Mouse (Mus musculus): ENCODE measurements at regions not wholly inside any gene's neighbourhood (a gene's known extent, or its start where the extent isn't known, plus 50 kb on each side); places are given as distances from the start of the nearest gene placed in this dataset.

DNA sequence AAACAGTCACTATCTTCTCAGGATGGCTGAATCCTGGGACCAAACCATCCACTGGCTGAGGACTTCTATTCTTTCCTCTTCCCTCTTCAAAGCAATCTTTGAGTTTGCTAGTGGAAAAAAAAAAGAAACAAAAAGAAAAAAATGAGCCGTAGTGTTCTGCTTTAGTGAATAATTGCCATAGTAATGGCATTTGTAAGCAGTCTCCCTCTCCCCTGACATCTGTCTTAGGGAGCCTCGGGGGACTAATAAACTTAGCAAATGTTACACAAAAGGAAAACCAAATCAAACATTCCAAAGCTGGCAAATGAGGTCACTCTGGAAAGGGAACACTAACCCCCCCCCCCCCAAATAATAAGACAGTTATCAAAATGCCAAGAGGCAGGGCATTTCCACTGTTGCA is 744.9 kb downstream of the Utrn start:
- no peaks in the 10 kb centered on the region for H3K27me3 ChIP-seq (ENCODE audit: control insufficient read depth, insufficient read depth, low read length)
- H3K4me3 ChIP-seq (ENCODE audit: control insufficient read depth, low read depth, low read length): no peak overlapping the region
- H3K27ac ChIP-seq (ENCODE audit: control insufficient read depth, insufficient read depth, low read depth, low read length): no peak overlapping the region
- no peaks in the 10 kb centered on the region for H3K36me3 ChIP-seq (ENCODE audit: control insufficient read depth, insufficient read depth, low read length)
- H3K4me1 ChIP-seq (ENCODE audit: control insufficient read depth, insufficient read depth, low read length): no peaks in the 10 kb centered on the region
- no peak for TF ChIP-seq CTCF (IDR thresholded peaks at IDR 0.05; ENCODE audit: control insufficient read depth, insufficient read depth, insufficient replicate concordance, low read depth, low read length)
- TF ChIP-seq POLR2A (IDR thresholded peaks at IDR 0.05; ENCODE audit: control insufficient read depth, low read depth, low read length): no peak

DNA sequence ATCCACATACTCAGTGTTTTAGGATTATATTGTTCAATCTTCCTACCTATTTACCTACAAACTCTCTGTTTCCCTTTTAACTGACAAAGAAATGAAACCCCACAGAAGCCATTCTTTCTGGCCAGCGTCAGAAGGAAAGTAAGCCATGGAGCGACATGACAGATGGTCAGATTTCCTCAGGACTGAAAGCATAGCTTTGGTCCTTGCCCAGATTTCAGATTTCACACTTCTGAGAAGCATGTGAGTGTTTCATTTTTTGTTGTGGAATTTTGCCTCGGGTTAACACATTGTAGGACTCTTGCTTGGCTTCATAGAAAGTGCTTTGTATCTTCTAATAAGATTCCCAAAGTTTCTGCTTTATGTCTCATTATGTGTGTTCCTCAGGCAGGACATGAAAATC is 739.7 kb downstream of the Utrn start:
- no peaks in the 10 kb centered on the region for H3K36me3 ChIP-seq (ENCODE audit: control insufficient read depth, insufficient read depth, low read length)
- H3K4me3 ChIP-seq (ENCODE audit: control insufficient read depth, low read depth, low read length): no peak overlapping the region
- TF ChIP-seq CTCF (IDR thresholded peaks at IDR 0.05; ENCODE audit: control insufficient read depth, insufficient read depth, insufficient replicate concordance, low read depth, low read length) (no peak), POLR2A (IDR thresholded peaks at IDR 0.05; ENCODE audit: control insufficient read depth, low read depth, low read length) (no peak)
- no peak overlapping the region for H3K27ac ChIP-seq (ENCODE audit: control insufficient read depth, insufficient read depth, low read depth, low read length)
- H3K27me3 ChIP-seq (ENCODE audit: control insufficient read depth, insufficient read depth, low read length): no peaks in the 10 kb centered on the region
- H3K4me1 ChIP-seq (ENCODE audit: control insufficient read depth, insufficient read depth, low read length): no peaks in the 10 kb centered on the region

DNA sequence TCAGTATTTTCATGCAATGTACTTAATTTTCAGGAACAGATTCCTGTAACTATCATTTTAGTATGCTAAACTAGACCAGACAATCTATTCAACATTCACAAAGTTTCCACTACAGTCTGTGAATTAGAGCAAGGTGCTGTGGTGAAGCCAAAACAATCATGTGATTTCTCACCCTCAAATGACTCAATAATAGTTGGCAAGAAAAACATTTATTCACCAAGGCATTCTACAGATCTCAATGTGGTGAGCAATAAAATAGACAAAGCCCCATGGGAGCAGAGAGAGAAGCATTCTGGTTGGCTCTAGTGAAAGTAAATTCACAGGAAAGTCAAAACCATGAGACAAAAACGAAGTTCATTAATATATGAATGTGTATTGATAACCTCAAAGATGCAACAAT is 724.5 kb downstream of the Utrn start:
- no peak for TF ChIP-seq CTCF (IDR thresholded peaks at IDR 0.05; ENCODE audit: control insufficient read depth, insufficient read depth, insufficient replicate concordance, low read depth, low read length)
- no peak for TF ChIP-seq POLR2A (IDR thresholded peaks at IDR 0.05; ENCODE audit: control insufficient read depth, low read depth, low read length)
- Histone ChIP-seq H3K36me3 (ENCODE audit: control insufficient read depth, insufficient read depth, low read length) (no peaks in the 10 kb centered on the region), H3K4me3 (ENCODE audit: control insufficient read depth, low read depth, low read length) (no peak overlapping the region), H3K4me1 (ENCODE audit: control insufficient read depth, insufficient read depth, low read length) (no peaks in the 10 kb centered on the region), H3K27me3 (ENCODE audit: control insufficient read depth, insufficient read depth, low read length) (no peaks in the 10 kb centered on the region), H3K27ac (ENCODE audit: control insufficient read depth, insufficient read depth, low read depth, low read length) (no peak overlapping the region)

DNA sequence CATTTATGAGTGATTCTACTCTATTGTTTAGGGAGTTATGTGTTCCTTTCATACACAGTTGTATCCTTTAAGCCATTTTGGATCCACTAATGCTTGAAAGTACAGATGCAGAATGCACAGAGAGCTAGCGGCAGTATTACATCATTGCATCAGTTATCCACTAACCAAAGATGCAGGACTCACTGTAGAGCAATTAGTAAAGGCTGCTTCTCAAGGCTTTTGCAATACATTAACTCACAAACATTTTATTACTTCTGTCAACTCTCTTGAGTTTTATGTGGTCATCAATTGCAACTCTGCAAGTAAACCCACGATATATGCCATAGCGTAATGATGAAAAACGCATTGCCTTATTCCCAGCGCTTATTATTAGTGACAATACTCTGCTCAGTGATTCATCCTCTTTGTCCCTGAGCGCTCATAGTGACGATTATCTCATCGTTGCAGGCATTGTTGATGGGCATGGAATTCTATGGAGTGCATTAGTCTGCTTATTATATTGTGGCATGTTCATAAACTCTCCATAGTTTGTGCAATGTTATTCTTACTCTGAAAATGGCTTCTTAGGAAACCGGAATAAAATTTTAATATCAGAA is 722.1 kb downstream of the Utrn start:
- H3K36me3 ChIP-seq (ENCODE audit: control insufficient read depth, insufficient read depth, low read length): no peaks in the 10 kb centered on the region
- H3K27me3 ChIP-seq (ENCODE audit: control insufficient read depth, insufficient read depth, low read length): no peaks in the 10 kb centered on the region
- H3K4me3 ChIP-seq (ENCODE audit: control insufficient read depth, low read depth, low read length): no peak overlapping the region
- H3K4me1 ChIP-seq (ENCODE audit: control insufficient read depth, insufficient read depth, low read length): no peaks in the 10 kb centered on the region
- no peak for TF ChIP-seq POLR2A (IDR thresholded peaks at IDR 0.05; ENCODE audit: control insufficient read depth, low read depth, low read length)
- TF ChIP-seq CTCF (IDR thresholded peaks at IDR 0.05; ENCODE audit: control insufficient read depth, insufficient read depth, insufficient replicate concordance, low read depth, low read length): no peak
- H3K27ac ChIP-seq (ENCODE audit: control insufficient read depth, insufficient read depth, low read depth, low read length): no peak overlapping the region

DNA sequence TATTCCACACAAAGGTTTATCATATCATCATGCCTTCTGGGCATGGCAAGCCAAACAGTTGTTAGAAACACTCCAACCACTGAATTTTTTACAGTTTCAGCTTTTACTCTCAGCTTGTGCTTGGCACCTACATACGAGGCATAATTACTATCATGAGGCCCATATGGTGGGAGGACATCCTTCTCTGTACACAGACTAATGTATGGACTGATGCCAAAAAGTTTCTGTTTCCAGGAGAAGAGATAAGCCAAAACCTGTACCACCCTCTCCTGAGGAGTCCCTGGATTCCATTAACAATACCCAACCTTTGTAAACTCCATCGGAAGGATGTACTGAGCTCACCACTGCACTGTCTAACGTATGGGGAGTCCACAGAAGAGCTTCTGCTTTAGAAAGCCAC is 698.9 kb downstream of the Utrn start:
- Histone ChIP-seq H3K27me3 (ENCODE audit: control insufficient read depth, insufficient read depth, low read length) (no peaks in the 10 kb centered on the region), H3K4me1 (ENCODE audit: control insufficient read depth, insufficient read depth, low read length) (no peaks in the 10 kb centered on the region), H3K36me3 (ENCODE audit: control insufficient read depth, insufficient read depth, low read length) (no peaks in the 10 kb centered on the region), H3K27ac (ENCODE audit: control insufficient read depth, insufficient read depth, low read depth, low read length) (no peak overlapping the region), H3K4me3 (ENCODE audit: control insufficient read depth, low read depth, low read length) (no peak overlapping the region)
- TF ChIP-seq POLR2A (IDR thresholded peaks at IDR 0.05; ENCODE audit: control insufficient read depth, low read depth, low read length): no peak
- TF ChIP-seq CTCF (IDR thresholded peaks at IDR 0.05; ENCODE audit: control insufficient read depth, insufficient read depth, insufficient replicate concordance, low read depth, low read length): no peak

DNA sequence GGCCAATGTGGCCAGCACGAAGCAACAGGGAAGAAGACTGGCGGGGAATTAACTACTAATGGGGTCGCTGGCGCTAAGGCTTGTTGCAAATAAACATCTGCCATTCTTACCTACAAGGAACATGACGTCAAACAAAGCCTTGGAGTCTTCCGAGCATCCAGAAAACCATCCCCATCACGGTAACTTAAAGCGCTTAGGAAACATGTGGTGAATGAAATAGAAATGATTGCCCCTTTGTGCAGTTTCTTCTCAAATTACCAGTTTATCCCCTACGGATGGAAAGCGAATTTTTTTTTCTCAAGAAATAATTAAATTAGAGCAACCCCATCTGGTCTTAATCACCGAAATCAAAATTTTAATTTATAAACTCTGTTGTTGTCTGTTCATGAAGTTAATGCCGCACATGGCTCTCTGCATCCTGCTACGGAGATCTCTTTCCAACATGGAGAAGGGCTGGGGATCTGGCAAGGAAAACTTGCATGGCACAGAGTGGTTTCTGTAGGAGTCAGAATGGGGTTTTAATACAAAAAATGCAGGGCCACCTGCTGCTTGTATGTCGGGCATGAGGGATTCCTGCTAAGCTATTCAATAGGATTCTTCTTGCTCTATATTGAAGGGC is 694.9 kb downstream of the Utrn start:
- Histone ChIP-seq H3K36me3 (ENCODE audit: control insufficient read depth, insufficient read depth, low read length) (no peaks in the 10 kb centered on the region), H3K27ac (ENCODE audit: control insufficient read depth, insufficient read depth, low read depth, low read length) (no peak overlapping the region), H3K4me3 (ENCODE audit: control insufficient read depth, low read depth, low read length) (no peak overlapping the region), H3K27me3 (ENCODE audit: control insufficient read depth, insufficient read depth, low read length) (no peaks in the 10 kb centered on the region), H3K4me1 (ENCODE audit: control insufficient read depth, insufficient read depth, low read length) (no peaks in the 10 kb centered on the region)
- no peak for TF ChIP-seq POLR2A (IDR thresholded peaks at IDR 0.05; ENCODE audit: control insufficient read depth, low read depth, low read length)
- TF ChIP-seq CTCF (IDR thresholded peaks at IDR 0.05; ENCODE audit: control insufficient read depth, insufficient read depth, insufficient replicate concordance, low read depth, low read length): no peak

DNA sequence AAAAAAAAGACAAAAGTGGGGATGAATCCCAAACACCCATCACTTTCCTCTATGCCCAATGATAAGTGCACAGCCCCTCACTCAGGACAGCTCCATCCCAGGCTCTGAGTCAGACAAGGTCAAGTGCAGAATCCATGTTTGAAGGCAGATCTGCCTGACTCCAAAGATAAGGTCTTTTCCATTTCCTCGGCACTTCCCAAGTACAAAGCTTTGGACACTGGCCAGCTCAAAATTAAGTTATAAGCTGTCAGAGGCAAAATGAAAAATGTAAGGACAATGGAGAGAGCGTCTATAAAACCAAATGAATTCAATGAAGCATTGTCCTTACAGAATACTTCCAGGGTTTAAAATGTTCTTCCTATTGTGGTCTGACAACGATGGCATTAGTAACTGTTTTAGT is 694.0 kb downstream of the Utrn start:
- Histone ChIP-seq H3K4me1 (ENCODE audit: control insufficient read depth, insufficient read depth, low read length) (no peaks in the 10 kb centered on the region), H3K27me3 (ENCODE audit: control insufficient read depth, insufficient read depth, low read length) (no peaks in the 10 kb centered on the region)

More for the DNA sequence above, 694.0 kb downstream of the Utrn start:
- Histone ChIP-seq H3K27ac (ENCODE audit: control insufficient read depth, insufficient read depth, low read depth, low read length) (no peak overlapping the region), H3K4me3 (ENCODE audit: control insufficient read depth, low read depth, low read length) (no peak overlapping the region), H3K36me3 (ENCODE audit: control insufficient read depth, insufficient read depth, low read length) (no peaks in the 10 kb centered on the region)
- TF ChIP-seq CTCF (IDR thresholded peaks at IDR 0.05; ENCODE audit: control insufficient read depth, insufficient read depth, insufficient replicate concordance, low read depth, low read length) (no peak), POLR2A (IDR thresholded peaks at IDR 0.05; ENCODE audit: control insufficient read depth, low read depth, low read length) (no peak)

Data from testis, adult 2 months (tissue).